Mouse (Mus musculus) hindbrain, embryonic 10.5 days (tissue): Measurements from ENCODE around the gene Olfr727. TPM values are rescaled to one million over a fixed set of nuclear protein-coding genes. Genes with fewer than 3 reads are reported as not detected.

Source experiments
- DNase-seq: peaks from one replicate; pipeline ENCODE4 v3.0.0-alpha.2; 2017; ENCODE audit warnings: low spot score
- H3K27ac ChIP-seq: fragments of 300-500 bp; sonication (generic); 2 replicates; pipeline ENCODE4 v1.5.1; 2016; ENCODE audit warnings: mild to moderate bottlenecking, moderate library complexity
- H3K27me3 ChIP-seq: fragments of 300-500 bp; sonication (generic); 2 replicates; pipeline ENCODE4 v1.6.1; 2016; ENCODE audit warnings: mild to moderate bottlenecking; ENCODE audit not compliant: poor library complexity, insufficient read depth, severe bottlenecking
- H3K36me3 ChIP-seq: fragments of 300-500 bp; sonication (generic); 2 replicates; pipeline ENCODE4 v1.6.1; 2016; ENCODE audit warnings: mild to moderate bottlenecking, moderate library complexity
- H3K4me1 ChIP-seq: fragments of 300-500 bp; sonication (generic); replicated peaks from 2 replicates; pipeline ENCODE4 v1.6.1; 2016; ENCODE audit warnings: mild to moderate bottlenecking
- H3K4me3 ChIP-seq: fragments of 300-500 bp; sonication (generic); 2 replicates; pipeline ENCODE4 v1.5.1; 2016; ENCODE audit warnings: mild to moderate bottlenecking, moderate library complexity
- H3K9me3 ChIP-seq: fragments of 300-500 bp; sonication (generic); 2 replicates; pipeline ENCODE4 v1.6.1; 2016; ENCODE audit warnings: mild to moderate bottlenecking, moderate library complexity
- WGBS: fragments of 180-500 bp; shearing (Covaris S2); methylation state at CpG from one replicate; pipeline ENCODE4 v1.1.7; 2016; 5-methylcytosine and 5-hydroxymethylcytosine counted together
- polyA plus RNA-seq: library from polyadenylated mRNA; unstranded; fragments of >200 nt; fragmentation: Nextera tagmentation; extraction: Ambion mirVana; gene quantifications from 2 replicates; pipeline ENCODE4 v1.2.1, GENCODE M21; 2016

Olfr727 gene
- polyA plus RNA-seq = not detected in 2 replicates

DNA sequence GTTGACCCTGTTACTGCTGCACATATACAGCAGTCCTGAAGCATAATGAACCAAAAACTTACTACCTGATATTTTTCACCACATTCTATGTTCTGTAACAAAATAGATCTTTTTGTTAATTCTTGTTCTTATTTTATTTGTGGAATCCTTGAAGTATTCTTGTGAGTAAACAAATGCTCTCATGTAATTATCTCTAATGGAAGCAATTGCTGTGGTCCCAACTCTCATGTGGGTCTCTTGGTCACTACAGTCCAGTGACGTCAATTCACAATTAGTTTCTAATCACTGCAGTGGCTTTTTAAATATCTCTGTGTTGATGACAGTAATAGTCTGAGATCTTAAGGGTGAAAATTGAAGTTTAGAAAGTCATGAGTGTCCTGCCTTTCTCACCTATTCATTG, at the start of gene Olfr727:
TSS of gene Olfr727 (plus strand) at position 301 of the 400 bp plus-strand sequence.
- Histone ChIP-seq H3K36me3 (no peaks in the 10 kb centered on the region), H3K27ac (no peak within 1 kb of the TSS), H3K4me3 (no peak within 1 kb of the TSS), H3K27me3 (no peaks in the 10 kb centered on the region), H3K9me3 (no peaks in the 10 kb centered on the region), H3K4me1 (no peaks in the 10 kb centered on the region)
- WGBS = 90% methylated on average over 1 of the region's 1 CpGs
- DNase-seq = no peak

GRCm38 (mm10) chr14:50090853-50091252, 32.1 kb upstream of the Olfr727 start, which contains the start of gene Olfr726:
Gene Olfr726, minus strand, starts transcription at chr14:50090953.
- Histone ChIP-seq H3K4me3 (no peak within 1 kb of the TSS), H3K4me1 (no peaks in the 10 kb centered on the region), H3K27ac (no peak within 1 kb of the TSS), H3K9me3 (no peaks in the 10 kb centered on the region), H3K36me3 (no peaks in the 10 kb centered on the region), H3K27me3 (no peaks in the 10 kb centered on the region)
- no peak for DNase-seq
- WGBS = 81% methylated on average over 1 of the region's 1 CpGs

DNA sequence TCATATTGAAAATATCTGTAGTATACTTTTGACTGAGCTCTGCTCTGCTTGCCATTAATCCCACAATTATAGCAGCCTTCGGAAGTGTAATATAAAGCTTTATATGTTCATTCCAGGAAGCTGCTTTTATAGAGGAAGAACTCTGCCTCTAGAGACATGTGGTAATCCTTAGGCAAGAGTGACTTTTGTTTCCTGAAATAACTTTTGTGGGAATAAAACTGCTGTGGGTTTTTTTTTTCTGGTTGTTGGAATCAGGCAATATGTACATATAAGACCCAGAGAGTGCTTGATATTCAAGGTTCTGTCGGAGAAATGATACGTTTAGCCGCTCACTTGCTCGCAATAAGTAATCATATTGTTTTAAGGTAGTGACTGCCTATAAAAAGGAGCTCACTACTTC, 19.6 kb downstream of the Olfr727 start, which contains the start of gene Olfr728:
TSS of gene Olfr728 (minus strand) at position 101 of the 400 bp plus-strand sequence.
- 93% methylated on average over 5 of the region's 5 CpGs for WGBS
- DNase-seq = no peak
- H3K9me3 ChIP-seq = no peaks in the 10 kb centered on the region
- H3K4me1 ChIP-seq = no peaks in the 10 kb centered on the region
- H3K27ac ChIP-seq = no peak within 1 kb of the TSS
- no peak within 1 kb of the TSS for H3K4me3 ChIP-seq
- H3K27me3 ChIP-seq = no peaks in the 10 kb centered on the region
- H3K36me3 ChIP-seq = no peaks in the 10 kb centered on the region

DNA sequence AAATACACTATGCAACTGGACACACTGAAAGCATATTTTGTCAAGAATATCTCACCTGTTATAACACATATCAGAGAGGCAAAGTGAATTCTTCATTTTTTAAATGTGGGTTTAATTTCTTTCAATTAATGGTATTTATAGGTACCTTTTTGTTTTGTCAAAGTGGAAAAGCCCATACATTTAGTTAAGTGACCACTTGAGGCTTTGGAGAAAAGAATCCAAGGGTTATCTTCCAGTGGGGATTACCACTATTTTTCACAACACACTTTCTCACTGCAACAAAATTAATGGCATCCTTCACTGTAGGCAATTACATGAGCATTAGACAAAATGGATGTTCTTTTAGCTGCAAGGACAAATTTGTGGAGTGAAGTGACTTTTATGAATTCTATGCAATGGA, 29.8 kb downstream of the Olfr727 start, which contains the start of gene Olfr729:
TSS of gene Olfr729 (minus strand) at position 101 of the 400 bp plus-strand sequence.
- no peak within 1 kb of the TSS for H3K4me3 ChIP-seq
- no peaks in the 10 kb centered on the region for H3K27me3 ChIP-seq
- no peak for DNase-seq
- no peak within 1 kb of the TSS for H3K27ac ChIP-seq
- no peaks in the 10 kb centered on the region for H3K4me1 ChIP-seq
- H3K36me3 ChIP-seq = no peaks in the 10 kb centered on the region
- no peaks in the 10 kb centered on the region for H3K9me3 ChIP-seq

Other genes with a start within 250 kb of the Olfr727 start
- not detected in 2 replicates for gene Olfr722, start 221.2 kb upstream of the Olfr727 start, polyA plus RNA-seq
- gene Olfr723, start 191.4 kb upstream of the Olfr727 start, polyA plus RNA-seq = not detected in 2 replicates
- not detected in 2 replicates for gene Olfr724, start 159.9 kb upstream of the Olfr727 start, polyA plus RNA-seq
- not detected in 2 replicates for gene Olfr725, start 82.8 kb upstream of the Olfr727 start, polyA plus RNA-seq
- not detected in 2 replicates for gene Olfr726, start 32.2 kb upstream of the Olfr727 start, polyA plus RNA-seq
- gene Olfr728, start 19.5 kb downstream of the Olfr727 start, polyA plus RNA-seq = not detected in 2 replicates
- gene Olfr729, start 29.7 kb downstream of the Olfr727 start, polyA plus RNA-seq = 0.04 TPM in 1 of 2 replicates, not detected in the other
- not detected in 2 replicates for gene Olfr730, start 65.0 kb downstream of the Olfr727 start, polyA plus RNA-seq
- gene Olfr731, start 118.7 kb downstream of the Olfr727 start, polyA plus RNA-seq = not detected in 2 replicates
- not detected in 2 replicates for gene Olfr732, start 161.0 kb downstream of the Olfr727 start, polyA plus RNA-seq
- not detected in 2 replicates for gene Olfr733, start 178.3 kb downstream of the Olfr727 start, polyA plus RNA-seq
- gene Olfr734, start 203.6 kb downstream of the Olfr727 start, polyA plus RNA-seq = not detected in 2 replicates
- not detected in 2 replicates for gene Olfr735, start 225.7 kb downstream of the Olfr727 start, polyA plus RNA-seq
- not detected in 2 replicates for gene Tlr11, start 234.7 kb downstream of the Olfr727 start, polyA plus RNA-seq